Mouse (Mus musculus) brown adipose tissue, adult 24 weeks (tissue): ENCODE results near the gene Ctsc. TPM values are rescaled to one million over a fixed set of nuclear protein-coding genes. Genes with fewer than 3 reads are reported as not detected.
"Not testable (repeated sequence)": the region's sequence is repeated elsewhere in the genome, so short reads cannot be mapped to it uniquely, and the experiment has no call there.

Experiments used
- H3K27ac ChIP-seq: fragments of 200-500 bp; replicated peaks from 2 replicates; pipeline ENCODE4 v1.5.1; 2012; ENCODE audit warnings: low read depth, mild to moderate bottlenecking, low read length
- H3K4me1 ChIP-seq: fragments of 200-500 bp; 2 replicates; pipeline ENCODE4 v1.6.1; 2012; ENCODE audit warnings: low read length, mixed read lengths; ENCODE audit not compliant: control insufficient read depth, insufficient read depth, insufficient read length
- H3K4me3 ChIP-seq: fragments of 200-500 bp; 2 replicates; pipeline ENCODE4 v1.5.1; 2012; ENCODE audit warnings: low read depth, mild to moderate bottlenecking, low read length, moderate library complexity; ENCODE audit not compliant: insufficient read depth
- polyA plus RNA-seq: library from polyadenylated mRNA; stranded (reverse); fragments of >200 nt; gene quantifications from 2 replicates; pipeline ENCODE4 v1.2.4, GENCODE M21; 2012; ENCODE audit not compliant: missing spikeins, insufficient read depth, insufficient read length

Gene Ctsc
- 23.7 and 29.6 TPM in 2 replicates for polyA plus RNA-seq

DNA sequence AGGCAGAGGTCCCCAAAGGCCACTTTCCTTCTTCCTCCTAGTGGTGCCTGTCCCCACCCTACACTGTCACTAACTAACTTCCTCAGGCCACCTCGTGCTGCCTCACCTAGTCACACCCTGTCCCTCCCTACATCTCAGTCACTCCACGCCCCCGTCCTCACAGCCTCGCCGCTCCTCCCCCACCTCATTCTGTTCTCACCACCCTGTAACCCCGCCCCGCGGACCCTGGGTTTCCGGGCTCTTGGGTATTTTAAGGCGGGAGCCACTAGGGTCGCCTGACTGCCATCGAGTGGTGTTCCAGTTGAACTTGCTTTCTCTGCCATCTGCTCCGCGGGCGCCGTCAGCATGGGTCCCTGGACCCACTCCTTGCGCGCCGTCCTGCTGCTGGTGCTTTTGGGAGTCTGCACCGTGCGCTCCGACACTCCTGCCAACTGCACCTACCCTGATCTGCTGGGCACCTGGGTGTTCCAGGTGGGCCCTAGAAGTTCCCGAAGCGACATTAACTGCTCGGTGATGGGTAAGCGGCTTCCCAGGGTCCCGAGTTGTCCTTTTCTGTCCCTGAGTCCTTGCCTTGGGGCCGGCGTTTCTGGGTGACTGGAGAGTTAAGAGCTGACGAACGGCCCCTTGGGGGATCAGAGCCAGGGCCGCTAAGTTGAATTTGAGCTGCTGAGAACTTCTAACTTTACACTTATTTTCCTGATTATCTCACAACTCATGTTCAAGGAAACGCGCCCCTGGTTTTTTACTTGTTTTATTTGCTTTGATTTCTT, at the start of gene Ctsc:
Gene Ctsc, plus strand, starts transcription at position 228 of the 770 bp plus-strand sequence.
- Histone ChIP-seq H3K4me3 (peak within 1 kb of the TSS; percentile 76), H3K27ac (peak within 1 kb of the TSS; percentile 70), H3K4me1 (peaks cover 2% of the 10 kb centered on the region; the same call in 1 of the 2 replicates)

DNA sequence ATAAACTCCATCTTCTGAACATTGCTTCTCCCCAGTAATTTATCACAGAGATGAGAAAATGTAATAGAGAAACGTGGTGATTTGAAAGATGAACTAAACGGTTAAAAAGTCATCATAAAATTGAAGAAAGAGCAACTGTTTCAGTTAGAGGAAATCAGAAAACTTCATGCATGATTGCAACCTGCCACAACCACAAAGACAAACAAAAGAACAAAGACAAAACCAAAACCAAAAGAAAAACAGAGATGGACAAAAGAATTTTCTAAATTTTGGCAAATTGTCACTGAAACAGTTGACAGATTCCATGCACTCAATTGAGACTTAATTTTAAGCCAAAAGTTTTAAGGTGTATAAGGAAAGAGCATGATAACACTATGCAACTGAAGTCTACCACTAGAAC, 48.8 kb upstream of the Ctsc start:
- Histone ChIP-seq H3K4me1 (no peaks in the 10 kb centered on the region), H3K27ac (no peak overlapping the region), H3K4me3 (no peak overlapping the region)

DNA sequence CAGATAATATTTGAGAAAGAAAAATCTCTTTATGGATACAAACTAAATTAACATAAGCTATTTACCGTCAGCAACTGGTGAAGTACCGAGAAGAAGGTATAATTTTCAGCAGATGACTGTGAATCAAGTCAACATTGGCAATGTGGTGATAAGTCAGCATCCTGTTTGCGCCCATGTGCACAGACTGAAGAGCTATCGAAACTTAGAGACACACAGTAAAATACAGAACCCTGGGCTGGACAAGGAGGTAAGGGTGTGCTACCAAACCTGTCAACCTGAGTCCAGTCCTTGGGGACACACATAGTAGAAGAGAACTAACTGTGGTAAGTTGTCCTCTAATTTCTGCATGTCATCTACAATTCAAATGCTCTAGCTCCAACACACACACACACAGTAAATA, 47.8 kb upstream of the Ctsc start:
- H3K27ac ChIP-seq, result no peak overlapping the region
- no peaks in the 10 kb centered on the region for H3K4me1 ChIP-seq
- H3K4me3 ChIP-seq, result no peak overlapping the region

DNA sequence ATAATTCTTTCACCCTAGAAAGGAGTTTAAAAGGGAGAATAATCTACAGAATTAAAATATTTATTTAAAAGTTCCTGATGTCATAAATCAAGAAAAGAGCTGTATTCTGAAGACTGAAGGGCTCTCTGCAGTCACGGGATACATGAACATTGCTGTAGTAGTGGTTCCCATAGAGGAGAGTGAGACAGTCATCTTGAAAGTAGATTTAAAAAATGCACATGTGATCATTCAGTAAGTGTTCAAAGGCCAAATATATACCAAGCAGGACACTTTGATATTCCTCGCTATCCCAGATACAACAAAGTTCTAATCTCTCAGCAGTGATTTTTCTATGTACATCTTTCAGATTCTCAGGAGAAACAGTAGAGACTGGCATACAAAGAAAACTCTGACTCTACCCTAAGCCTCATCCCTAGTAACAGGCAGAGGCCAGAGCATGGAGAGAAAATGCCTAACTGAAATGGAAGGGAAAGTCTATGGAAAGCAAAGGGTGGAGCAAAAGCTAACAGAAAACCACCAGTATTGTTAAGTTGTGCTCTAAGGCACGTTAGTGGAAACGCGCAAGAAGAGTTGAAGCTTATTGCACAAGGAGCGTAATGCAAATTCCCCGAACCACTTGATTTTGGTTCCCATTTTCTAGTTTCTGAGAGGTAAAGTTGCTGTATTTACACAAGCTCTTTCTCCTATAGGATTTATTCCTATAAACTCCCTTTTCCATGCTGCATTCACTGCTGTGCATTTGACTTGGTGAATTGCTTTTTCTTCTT, 46.9 kb upstream of the Ctsc start:
- H3K27ac ChIP-seq, result no peak overlapping the region
- H3K4me1 ChIP-seq, result no peaks in the 10 kb centered on the region
- no peak overlapping the region for H3K4me3 ChIP-seq

DNA sequence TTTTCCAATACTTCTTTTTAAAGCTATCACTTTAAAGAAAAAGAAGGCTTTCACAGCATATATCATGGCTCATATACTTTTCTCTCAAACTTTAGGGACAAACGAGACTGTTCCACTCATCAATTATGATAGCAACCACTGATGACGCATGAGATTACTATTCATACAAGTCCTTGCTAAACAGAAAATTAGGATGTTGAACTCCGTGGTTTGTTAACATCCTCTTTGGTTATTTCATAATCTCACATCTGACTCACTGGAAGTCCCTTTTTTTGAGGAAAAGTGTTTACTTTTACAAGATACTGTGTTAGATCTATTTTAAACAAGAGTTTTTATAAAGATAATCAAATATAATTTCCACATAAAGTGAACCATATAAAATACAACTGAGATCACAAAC, 34.8 kb upstream of the Ctsc start:
- H3K4me1 ChIP-seq, result no peaks in the 10 kb centered on the region
- no peak overlapping the region for H3K4me3 ChIP-seq
- no peak overlapping the region for H3K27ac ChIP-seq

DNA sequence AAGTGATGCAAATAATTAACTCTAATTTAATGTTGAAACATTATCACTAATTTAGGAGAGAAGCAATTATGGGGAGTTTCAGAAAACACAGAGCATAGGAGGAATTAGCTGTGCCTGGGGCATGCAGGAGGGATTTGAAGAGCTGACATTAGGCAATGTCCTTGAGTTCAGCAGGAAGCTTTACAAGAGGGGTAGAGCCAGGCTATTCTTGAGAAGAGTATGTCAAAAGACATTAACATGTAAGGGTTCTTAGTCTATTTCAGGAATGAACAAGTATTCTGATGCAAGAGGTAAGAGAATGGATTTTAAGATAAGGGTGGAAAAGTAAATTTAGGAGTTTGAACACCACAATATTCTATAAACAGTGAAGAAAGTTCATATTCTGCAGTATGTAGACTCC, 33.4 kb upstream of the Ctsc start:
- H3K4me3 ChIP-seq, result no peak overlapping the region
- no peaks in the 10 kb centered on the region for H3K4me1 ChIP-seq
- no peak overlapping the region for H3K27ac ChIP-seq

DNA sequence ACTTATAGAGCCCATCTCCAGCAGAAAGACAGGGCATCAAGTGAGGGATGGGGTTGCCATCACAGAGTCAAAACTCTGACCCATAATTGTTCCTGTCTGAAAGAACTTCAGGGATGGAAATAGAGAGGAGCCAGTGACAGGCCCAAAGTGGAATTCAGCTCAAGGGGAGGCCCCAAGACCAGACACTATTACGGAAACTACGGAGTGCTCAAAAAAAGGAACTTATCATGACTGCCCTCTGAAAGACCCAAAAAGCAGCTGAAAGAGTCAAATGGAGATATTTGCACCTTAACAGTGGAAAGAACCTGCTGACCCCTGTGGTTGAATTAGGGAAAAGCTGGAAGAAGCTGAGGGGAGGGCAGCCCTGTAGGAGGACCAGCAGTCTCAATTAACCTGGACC, 27.5 kb upstream of the Ctsc start:
- H3K4me1 ChIP-seq, H3K4me3 ChIP-seq: not testable (repeated sequence)
- H3K27ac ChIP-seq, result peak overlapping the region; percentile 43; the same call in 1 of the 2 replicates

DNA sequence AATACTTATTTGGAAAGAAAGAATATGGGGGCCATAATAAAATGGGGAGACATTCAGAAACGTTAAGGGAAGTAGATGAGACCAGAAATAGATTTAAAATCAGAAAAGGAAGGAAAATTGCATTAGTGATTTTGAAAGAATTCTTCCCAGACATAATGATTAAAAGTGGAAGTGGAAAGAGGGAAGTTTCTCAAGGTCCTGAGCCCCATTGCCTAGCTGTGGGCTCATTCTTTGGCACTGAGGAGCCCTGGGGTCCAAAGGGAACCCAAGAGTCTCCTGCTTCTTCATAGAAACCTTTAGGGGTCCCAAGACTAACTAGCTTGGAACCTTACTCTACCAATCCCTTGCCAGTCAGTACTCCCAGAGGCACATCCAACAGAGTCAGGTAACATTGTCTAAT, 26.4 kb upstream of the Ctsc start:
- Histone ChIP-seq H3K4me1 (no peaks in the 10 kb centered on the region), H3K4me3 (no peak overlapping the region), H3K27ac (peak overlapping the region; percentile 58)

DNA sequence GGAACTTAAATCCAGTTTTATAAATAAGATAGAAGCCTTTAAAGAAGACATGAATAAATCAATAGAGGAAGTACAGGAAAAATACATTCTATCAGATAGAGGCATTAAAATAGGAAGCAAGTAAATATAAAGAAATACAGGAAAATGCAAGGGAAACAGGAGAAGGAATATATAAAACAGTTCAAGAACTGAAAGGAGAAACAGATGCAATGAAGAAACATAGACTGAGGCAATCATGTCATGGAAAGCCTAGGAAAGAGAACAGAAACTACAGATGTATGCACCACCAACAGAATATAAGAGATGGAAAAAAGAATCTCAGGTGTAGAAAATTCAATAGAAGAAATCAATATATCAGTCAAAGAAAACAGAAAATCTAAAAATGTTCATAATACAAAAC, 25.8 kb upstream of the Ctsc start:
- H3K27ac ChIP-seq, result no peak overlapping the region

DNA sequence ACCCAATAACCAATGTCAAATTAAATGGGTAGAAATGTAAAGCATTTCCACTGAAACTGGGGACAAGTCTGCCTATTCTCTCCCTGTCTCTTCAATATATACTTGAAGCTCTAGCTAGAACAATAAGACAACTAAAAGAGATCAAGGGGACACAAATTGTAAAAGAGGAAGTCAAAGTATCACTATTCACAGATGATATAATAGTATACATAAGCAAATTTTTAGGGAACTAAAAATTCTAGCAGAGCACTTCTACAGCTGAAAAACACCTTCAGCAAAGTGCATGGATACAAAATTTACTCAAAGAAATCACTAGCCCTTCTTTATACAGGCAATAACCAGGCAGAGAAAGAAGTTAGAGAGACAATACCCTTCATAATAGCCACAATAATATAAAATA, 23.0 kb upstream of the Ctsc start:
- H3K4me3 ChIP-seq, result no peak overlapping the region
- H3K4me1 ChIP-seq, result no peaks in the 10 kb centered on the region
- H3K27ac ChIP-seq, result no peak overlapping the region

More for the DNA sequence above, 25.8 kb upstream of the Ctsc start:
- H3K4me3 ChIP-seq, result no peak overlapping the region
- H3K4me1 ChIP-seq, result no peaks in the 10 kb centered on the region

DNA sequence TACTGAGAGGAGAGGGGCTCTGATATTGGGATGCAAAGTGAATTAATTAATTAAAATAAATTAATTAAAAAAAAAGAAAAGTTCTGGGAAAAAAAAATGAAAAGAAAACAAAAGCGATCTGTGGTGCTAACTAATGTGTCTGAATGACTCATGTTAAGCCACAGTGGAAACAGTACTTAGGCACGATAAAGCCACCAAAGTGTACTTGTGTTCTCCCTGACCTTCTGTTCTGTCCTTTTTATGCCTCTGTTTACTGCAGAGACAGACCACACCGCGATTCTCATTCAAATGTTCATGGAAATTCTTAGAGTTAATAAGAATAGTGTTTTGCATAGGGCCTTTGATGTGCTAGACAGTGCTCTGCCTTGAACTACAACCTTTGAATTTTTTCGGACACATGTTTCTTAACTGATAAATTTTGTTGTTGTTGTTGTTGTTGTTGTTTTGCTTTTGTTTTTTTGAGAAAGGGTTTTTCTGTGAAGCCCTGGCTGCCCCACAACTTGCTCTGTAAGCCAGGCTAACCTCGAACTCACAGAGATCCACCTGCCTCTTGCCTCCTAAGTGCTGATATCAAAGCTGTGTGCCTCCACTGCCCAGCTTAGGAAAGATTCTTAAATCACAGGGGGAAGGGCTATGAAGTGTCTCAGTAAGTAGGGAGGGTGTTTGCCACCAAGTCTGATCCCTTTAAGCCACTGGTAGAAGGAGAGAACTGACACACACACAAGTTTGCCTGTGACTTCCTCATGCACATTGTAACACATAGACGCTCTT, 18.5 kb upstream of the Ctsc start:
- Histone ChIP-seq H3K4me3 (no peak overlapping the region), H3K4me1 (no peaks in the 10 kb centered on the region), H3K27ac (no peak overlapping the region)

DNA sequence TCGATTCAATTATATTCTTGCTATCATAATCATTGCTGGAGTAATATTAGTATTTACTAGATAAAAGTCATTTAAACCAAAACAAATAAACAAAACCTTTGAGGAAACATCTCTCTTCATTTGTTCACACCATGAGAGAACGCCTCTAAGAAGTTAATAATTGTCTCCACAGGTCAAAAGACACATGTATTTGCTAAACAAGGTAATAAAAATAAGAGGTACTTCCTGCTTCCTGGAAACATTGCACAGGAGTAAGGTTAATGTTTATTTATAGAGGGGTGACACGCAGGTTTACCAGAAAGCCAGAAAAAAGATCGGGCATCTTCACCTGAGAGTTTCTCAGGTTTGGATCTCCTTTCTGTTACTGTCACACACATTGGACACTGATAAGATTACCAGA, 16.1 kb upstream of the Ctsc start:
- Histone ChIP-seq H3K4me1 (no peaks in the 10 kb centered on the region), H3K4me3 (no peak overlapping the region), H3K27ac (no peak overlapping the region)

DNA sequence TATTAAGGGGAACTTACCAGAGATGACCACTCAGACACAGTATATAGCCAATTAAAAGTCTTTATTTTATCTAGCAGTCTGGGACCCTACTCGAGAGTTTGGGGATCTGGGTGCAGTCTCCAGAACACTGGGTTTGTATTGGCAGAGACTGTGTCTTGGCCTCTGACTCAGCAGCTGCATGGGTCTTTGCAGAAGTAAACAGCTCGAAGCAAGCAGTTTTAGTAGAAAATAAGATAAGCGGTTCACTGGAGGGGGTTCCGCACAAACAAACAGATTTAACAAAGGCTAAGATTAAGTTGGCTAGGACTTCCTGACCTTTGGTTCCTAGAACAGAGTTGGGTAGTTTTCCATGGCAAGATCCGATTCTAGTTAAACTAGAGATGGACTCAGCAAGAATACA, 13.0 kb upstream of the Ctsc start:
- Histone ChIP-seq H3K27ac (no peak overlapping the region), H3K4me1 (no peaks in the 10 kb centered on the region), H3K4me3 (no peak overlapping the region)

DNA sequence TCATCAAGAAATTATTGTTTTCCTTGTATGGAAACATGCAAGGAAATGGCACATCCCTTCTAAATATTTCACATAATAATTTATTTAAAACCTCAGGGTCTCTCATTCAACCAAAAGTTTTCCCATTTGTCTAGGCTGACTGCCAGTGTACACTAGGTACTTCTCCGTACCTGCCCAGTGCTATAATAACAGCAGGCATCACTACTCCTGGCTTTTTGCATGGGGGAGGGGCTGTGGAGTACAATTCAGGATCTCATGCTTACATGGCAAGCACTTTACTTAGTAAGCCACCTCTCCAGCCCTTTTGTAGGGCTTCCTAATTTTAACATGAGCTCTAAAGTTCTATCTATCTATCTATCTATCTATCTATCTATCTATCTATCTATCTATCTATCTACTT, 8.0 kb upstream of the Ctsc start:
- no peaks in the 10 kb centered on the region for H3K4me1 ChIP-seq
- no peak overlapping the region for H3K27ac ChIP-seq
- no peak overlapping the region for H3K4me3 ChIP-seq

DNA sequence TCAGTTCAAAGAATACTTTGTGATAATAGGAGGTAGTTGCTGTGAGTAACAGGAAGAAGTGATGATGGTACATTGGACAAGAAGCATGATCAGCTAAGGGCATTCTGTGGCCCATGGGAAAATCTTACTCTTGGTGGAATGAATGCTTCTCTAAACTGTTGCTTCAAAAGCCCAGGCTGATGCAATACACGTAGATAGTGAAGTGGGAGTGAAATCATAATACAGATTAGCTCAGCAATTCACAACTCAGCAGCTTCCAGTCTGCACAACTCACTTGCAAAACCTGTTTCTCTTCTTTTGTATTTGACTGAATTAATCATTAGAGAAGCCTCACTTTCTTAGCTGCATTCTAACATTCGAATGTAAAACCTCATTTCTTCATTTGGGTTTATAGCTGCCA, 6.4 kb upstream of the Ctsc start:
- Histone ChIP-seq H3K4me1 (no peaks in the 10 kb centered on the region), H3K4me3 (no peak overlapping the region), H3K27ac (no peak overlapping the region)
